Mouse (Mus musculus) hindbrain, embryonic 15.5 days (tissue): ENCODE results near the gene Tnnt3. TPM values are rescaled to one million over a fixed set of nuclear protein-coding genes. Genes with fewer than 3 reads are reported as not detected.

ENCODE experiments used
- ATAC-seq: fragments of 200-750 bp; cut with Nextera tagmentation; 2 replicates; pipeline ENCODE4 v1.8.0; 2017; ENCODE audit warnings: low read depth, moderate number of reproducible peaks, moderate TSS enrichment; ENCODE audit not compliant: low FRiP score
- H3K27ac ChIP-seq: fragments of 300-500 bp; sonication (generic); replicated peaks from 2 replicates; pipeline ENCODE4 v1.5.1; 2015; ENCODE audit warnings: mild to moderate bottlenecking, inconsistent platforms
- H3K27me3 ChIP-seq: fragments of 300-500 bp; sonication (generic); 2 replicates; pipeline ENCODE4 v1.6.1; 2015; ENCODE audit warnings: control low read depth, inconsistent platforms
- H3K36me3 ChIP-seq: fragments of 300-500 bp; sonication (generic); 2 replicates; pipeline ENCODE4 v1.6.1; 2015; ENCODE audit warnings: control low read depth, inconsistent platforms
- H3K4me1 ChIP-seq: fragments of 300-500 bp; sonication (generic); replicated peaks from 2 replicates; pipeline ENCODE4 v1.6.1; 2015; ENCODE audit warnings: control low read depth, inconsistent platforms
- H3K4me2 ChIP-seq: fragments of 300-500 bp; sonication (generic); 2 replicates; pipeline ENCODE4 v1.6.1; 2015; ENCODE audit warnings: moderate library complexity, mild to moderate bottlenecking, inconsistent platforms
- H3K4me3 ChIP-seq: fragments of 300-500 bp; sonication (generic); 2 replicates; pipeline ENCODE4 v1.5.1; 2015; ENCODE audit warnings: mild to moderate bottlenecking, inconsistent platforms
- H3K9ac ChIP-seq: fragments of 300-500 bp; sonication (generic); 2 replicates; pipeline ENCODE4 v1.6.1; 2015; ENCODE audit warnings: inconsistent platforms
- H3K9me3 ChIP-seq: fragments of 300-500 bp; sonication (generic); 2 replicates; pipeline ENCODE4 v1.6.1; 2016; ENCODE audit warnings: control low read depth, inconsistent platforms
- WGBS: fragments of 180-500 bp; shearing (Covaris S2); methylation state at CpG from one replicate; pipeline ENCODE4 v1.1.7; 2015; 5-methylcytosine and 5-hydroxymethylcytosine counted together
- polyA plus RNA-seq: library from polyadenylated mRNA; unstranded; fragments of >200 nt; fragmentation: Nextera tagmentation; extraction: Ambion mirVana; gene quantifications from 2 replicates; pipeline ENCODE4 v1.2.1, GENCODE M21; 2015

Tnnt3 gene
- polyA plus RNA-seq, 1 experiment from 2014 or later: 3.6 TPM

GRCm38 (mm10) chr7:142535116-142535515, 36.5 kb downstream of the Tnnt3 start:
- Histone ChIP-seq H3K27me3 (no peaks in the 10 kb centered on the region), H3K9ac (no peak overlapping the region), H3K36me3 (0 out of 2 replicates have a peak, but pooled peaks cover 2% of the 10 kb centered on the region), H3K9me3 (no peaks in the 10 kb centered on the region), H3K4me3 (no peak overlapping the region), H3K4me1 (peaks cover 30% of the 10 kb centered on the region), H3K4me2 (no peak overlapping the region), H3K27ac (no peak overlapping the region)
- WGBS: 91% methylated on average over 4 of the region's 4 CpGs
- no peak for ATAC-seq

GRCm38 (mm10) chr7:142535832-142536231, 37.2 kb downstream of the Tnnt3 start:
- Histone ChIP-seq H3K27me3 (no peaks in the 10 kb centered on the region), H3K4me3 (no peak overlapping the region), H3K36me3 (0 out of 2 replicates have a peak, but pooled peaks cover 2% of the 10 kb centered on the region), H3K9ac (no peak overlapping the region), H3K27ac (no peak overlapping the region), H3K4me1 (peaks cover 30% of the 10 kb centered on the region), H3K9me3 (no peaks in the 10 kb centered on the region), H3K4me2 (no peak overlapping the region)
- no peak for ATAC-seq
- WGBS: over 99% methylated on average over 5 of the region's 5 CpGs

- no peak overlapping the region for H3K4me2 ChIP-seq
- WGBS: 77% methylated on average over 5 of the region's 5 CpGs
- no peaks in the 10 kb centered on the region for H3K9me3 ChIP-seq
- ATAC-seq: no peak
- H3K9ac ChIP-seq: no peak overlapping the region
- H3K36me3 ChIP-seq: 0 out of 2 replicates have a peak, but pooled peaks cover 2% of the 10 kb centered on the region
- H3K27ac ChIP-seq: no peak overlapping the region
- H3K27me3 ChIP-seq: no peaks in the 10 kb centered on the region
- no peak overlapping the region for H3K4me3 ChIP-seq
- H3K4me1 ChIP-seq: peaks cover 29% of the 10 kb centered on the region
These were observed 38.5 kb downstream of the Tnnt3 start for GRCm38 (mm10) chr7:142537181-142537580.

- WGBS: 10% methylated on average over 6 of the region's 6 CpGs
- Histone ChIP-seq H3K4me2 (no peak overlapping the region), H3K9me3 (no peaks in the 10 kb centered on the region), H3K27ac (peak overlapping the region; percentile 46; the same call in 1 of the 2 replicates), H3K4me3 (no peak overlapping the region), H3K36me3 (0 out of 2 replicates have a peak, but pooled peaks cover 2% of the 10 kb centered on the region), H3K9ac (no peak overlapping the region), H3K27me3 (no peaks in the 10 kb centered on the region), H3K4me1 (peaks cover 27% of the 10 kb centered on the region)
- peak; percentile 74 for ATAC-seq
These were observed 39.2 kb downstream of the Tnnt3 start for GRCm38 (mm10) chr7:142537879-142538278.

- 40% methylated on average over 4 of the region's 4 CpGs for WGBS
- no peak overlapping the region for H3K4me3 ChIP-seq
- peak overlapping the region; percentile 46; the same call in 1 of the 2 replicates for H3K27ac ChIP-seq
- no peaks in the 10 kb centered on the region for H3K27me3 ChIP-seq
- peaks cover 30% of the 10 kb centered on the region for H3K4me1 ChIP-seq
- H3K9ac ChIP-seq: no peak overlapping the region
- 0 out of 2 replicates have a peak, but pooled peaks have one; percentile 1 for ATAC-seq
- H3K36me3 ChIP-seq: 0 out of 2 replicates have a peak, but pooled peaks cover 2% of the 10 kb centered on the region
- H3K4me2 ChIP-seq: no peak overlapping the region
- H3K9me3 ChIP-seq: no peaks in the 10 kb centered on the region
These were observed 39.7 kb downstream of the Tnnt3 start for GRCm38 (mm10) chr7:142538291-142538690.

- H3K4me1 ChIP-seq: peaks cover 26% of the 10 kb centered on the region
- ATAC-seq: no peak
- no peaks in the 10 kb centered on the region for H3K9me3 ChIP-seq
- WGBS: 32% methylated on average over 6 of the region's 6 CpGs
- H3K4me3 ChIP-seq: no peak overlapping the region
- H3K9ac ChIP-seq: no peak overlapping the region
- H3K36me3 ChIP-seq: 0 out of 2 replicates have a peak, but pooled peaks cover 2% of the 10 kb centered on the region
- 0 out of 2 replicates have a peak overlapping the region, but pooled peaks have one; percentile 46 for H3K27ac ChIP-seq
- no peaks in the 10 kb centered on the region for H3K27me3 ChIP-seq
- H3K4me2 ChIP-seq: no peak overlapping the region
These were observed 40.1 kb downstream of the Tnnt3 start for GRCm38 (mm10) chr7:142538766-142539165.

- WGBS: 64% methylated on average over 8 of the region's 8 CpGs
- Histone ChIP-seq H3K36me3 (0 out of 2 replicates have a peak, but pooled peaks cover 2% of the 10 kb centered on the region), H3K4me1 (peaks cover 18% of the 10 kb centered on the region), H3K27ac (no peak overlapping the region), H3K27me3 (no peaks in the 10 kb centered on the region), H3K9ac (no peak overlapping the region), H3K4me2 (no peak overlapping the region), H3K9me3 (no peaks in the 10 kb centered on the region), H3K4me3 (no peak overlapping the region)
- ATAC-seq: no peak
These were observed 41.2 kb downstream of the Tnnt3 start for GRCm38 (mm10) chr7:142539828-142540227.

GRCm38 (mm10) chr7:142542771-142543303, 44.2 kb downstream of the Tnnt3 start:
- no peak overlapping the region for H3K4me3 ChIP-seq
- peaks cover 18% of the 10 kb centered on the region for H3K4me1 ChIP-seq
- no peak overlapping the region for H3K9ac ChIP-seq
- ATAC-seq: no peak
- H3K9me3 ChIP-seq: no peaks in the 10 kb centered on the region
- H3K36me3 ChIP-seq: no peaks in the 10 kb centered on the region
- WGBS: 42% methylated on average over 11 of the region's 11 CpGs
- H3K27me3 ChIP-seq: no peaks in the 10 kb centered on the region
- H3K4me2 ChIP-seq: no peak overlapping the region
- no peak overlapping the region for H3K27ac ChIP-seq

DNA sequence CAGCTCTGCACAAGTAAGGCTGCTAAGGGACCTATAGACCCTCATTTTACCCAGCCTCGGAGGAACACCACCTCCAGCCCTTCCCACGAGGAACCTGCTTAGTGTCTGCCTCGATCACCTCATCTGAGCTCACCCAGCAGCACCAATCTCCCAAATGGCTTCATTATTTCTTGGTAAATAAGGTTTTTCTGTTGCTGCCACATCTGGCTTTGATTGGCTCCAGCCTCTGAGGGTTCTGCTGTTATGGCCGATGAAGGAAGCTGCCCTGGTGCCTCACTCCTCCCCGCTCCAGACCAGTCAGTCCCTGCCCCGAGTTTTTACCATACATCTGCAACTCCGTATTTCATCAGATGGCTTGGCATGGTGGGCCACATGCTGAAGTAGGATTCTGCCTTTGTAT, 47.3 kb downstream of the Tnnt3 start:
- H3K4me1 ChIP-seq: peaks cover 7% of the 10 kb centered on the region
- WGBS: 80% methylated on average over 7 of the region's 7 CpGs
- no peaks in the 10 kb centered on the region for H3K9me3 ChIP-seq
- H3K4me3 ChIP-seq: no peak overlapping the region
- no peak overlapping the region for H3K27ac ChIP-seq
- no peak overlapping the region for H3K9ac ChIP-seq
- H3K27me3 ChIP-seq: no peaks in the 10 kb centered on the region
- H3K36me3 ChIP-seq: no peaks in the 10 kb centered on the region
- H3K4me2 ChIP-seq: no peak overlapping the region
- no peak for ATAC-seq

GRCm38 (mm10) chr7:142547874-142548273, 49.2 kb downstream of the Tnnt3 start:
- Histone ChIP-seq H3K9me3 (no peaks in the 10 kb centered on the region), H3K36me3 (no peaks in the 10 kb centered on the region), H3K4me1 (peaks cover 3% of the 10 kb centered on the region), H3K4me2 (no peak overlapping the region), H3K27me3 (no peaks in the 10 kb centered on the region), H3K9ac (no peak overlapping the region), H3K27ac (no peak overlapping the region), H3K4me3 (no peak overlapping the region)
- WGBS: 64% methylated on average over 2 of the region's 2 CpGs
- ATAC-seq: no peak

DNA sequence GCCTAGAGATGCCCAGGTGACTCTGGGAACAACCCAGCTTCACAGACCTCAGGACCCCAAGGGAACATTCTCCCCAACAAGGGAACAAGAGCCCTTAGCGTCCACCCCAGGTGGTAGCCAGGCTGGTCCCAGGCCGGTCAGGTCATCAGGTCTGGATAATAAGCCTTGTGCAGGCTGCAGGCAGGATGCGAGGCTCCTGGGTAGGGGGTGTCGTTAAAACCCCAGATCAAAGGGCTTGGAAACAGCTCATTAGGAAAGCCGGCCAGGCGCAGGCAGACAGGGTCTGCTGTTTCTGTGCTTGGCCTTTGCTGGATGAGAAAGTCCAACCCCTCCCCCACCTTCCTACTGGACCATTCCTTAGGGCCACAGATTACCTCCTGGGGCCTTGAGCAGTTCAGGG, 50.1 kb downstream of the Tnnt3 start:
- WGBS: 31% methylated on average over 6 of the region's 6 CpGs

DNA sequence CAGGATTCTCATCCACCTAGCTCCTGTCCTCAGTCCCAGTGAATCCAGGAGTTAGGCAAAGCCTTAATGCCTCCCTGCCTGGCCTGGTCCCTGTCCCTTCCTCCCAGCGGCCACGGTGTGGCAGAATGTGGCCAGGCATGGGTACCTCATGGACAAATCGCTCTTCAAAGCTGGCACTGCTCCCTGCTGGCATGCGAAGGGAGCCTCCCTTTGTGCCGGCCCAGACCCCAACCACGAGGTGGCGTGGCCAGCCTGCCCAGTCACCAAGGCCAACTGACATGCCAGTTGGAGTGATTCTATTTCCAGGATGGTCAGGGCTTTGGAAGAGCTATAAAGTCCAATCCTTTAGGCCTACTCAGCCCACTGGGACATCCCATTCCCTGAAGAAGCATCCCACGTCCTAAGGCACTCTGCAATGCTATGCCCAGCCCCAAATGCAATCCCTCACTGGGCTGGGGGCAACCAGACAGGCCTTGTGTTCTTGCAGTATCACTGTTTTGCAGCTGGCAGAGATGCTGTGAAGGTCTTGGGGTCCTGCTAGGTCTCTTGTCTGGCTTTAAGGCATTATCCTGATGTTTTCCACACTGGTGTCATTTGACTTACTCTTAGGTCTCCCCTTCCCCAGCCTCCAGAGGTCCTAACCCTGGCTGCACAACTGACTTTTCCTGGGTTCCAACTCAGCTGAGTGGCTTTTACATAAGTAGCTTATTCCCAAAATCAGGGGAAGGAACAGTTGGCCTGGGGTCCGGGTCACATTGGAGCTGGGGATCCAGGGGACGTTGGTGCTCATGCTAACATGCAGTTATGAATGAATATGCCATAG, 51.5 kb downstream of the Tnnt3 start:
- Histone ChIP-seq H3K4me1 (peaks cover 4% of the 10 kb centered on the region; the same call in 1 of the 2 replicates), H3K4me3 (no peak overlapping the region), H3K9me3 (no peaks in the 10 kb centered on the region), H3K4me2 (no peak overlapping the region), H3K27ac (no peak overlapping the region), H3K27me3 (no peaks in the 10 kb centered on the region), H3K36me3 (no peaks in the 10 kb centered on the region), H3K9ac (no peak overlapping the region)
- WGBS: 83% methylated on average over 10 of the region's 10 CpGs
- no peak for ATAC-seq

More for the DNA sequence above, 50.1 kb downstream of the Tnnt3 start:
- H3K4me1 ChIP-seq: no peaks in the 10 kb centered on the region
- H3K9ac ChIP-seq: no peak overlapping the region
- H3K27ac ChIP-seq: no peak overlapping the region
- H3K4me3 ChIP-seq: no peak overlapping the region
- no peaks in the 10 kb centered on the region for H3K36me3 ChIP-seq
- H3K4me2 ChIP-seq: no peak overlapping the region
- H3K9me3 ChIP-seq: no peaks in the 10 kb centered on the region
- no peak for ATAC-seq
- no peaks in the 10 kb centered on the region for H3K27me3 ChIP-seq
